In the genomic region with DNA sequence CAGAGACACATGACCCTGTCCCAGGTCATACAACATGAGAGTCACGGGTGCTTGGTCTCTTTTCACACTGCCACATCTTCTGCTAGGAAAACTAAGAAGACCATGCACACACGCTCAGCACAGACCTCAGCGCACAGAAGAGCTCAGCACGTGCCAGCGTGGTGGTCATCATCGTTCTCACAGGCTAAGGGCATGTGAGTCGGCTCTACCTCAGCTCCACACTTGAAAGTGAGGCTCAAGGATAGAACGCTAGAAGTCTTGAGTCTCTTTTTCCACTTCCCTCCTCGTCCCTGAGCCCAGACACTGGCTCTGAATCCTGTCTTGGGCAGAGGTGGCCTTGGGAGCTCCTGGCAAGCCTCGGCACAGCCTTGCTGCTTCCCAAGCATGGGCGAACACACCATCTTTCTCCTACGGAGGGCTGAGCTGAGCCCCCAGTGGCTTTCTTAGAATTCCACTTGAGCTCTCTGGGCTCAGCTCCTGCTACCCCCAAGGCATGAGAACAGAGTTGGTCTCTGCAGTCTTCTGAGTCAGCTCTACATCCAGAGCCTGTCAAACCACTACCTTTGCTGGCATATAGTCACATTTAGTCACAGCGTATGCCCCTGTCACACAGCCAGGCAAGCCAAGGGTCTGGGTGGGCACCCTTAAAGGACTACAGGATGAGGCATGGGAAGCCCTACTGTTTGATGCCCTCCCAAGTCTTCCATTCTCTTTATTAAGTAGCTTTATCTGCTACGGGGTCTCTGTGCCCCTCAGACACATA, we compare ENCODE assay signal across 25 mouse cellular contexts. TPM values are rescaled to one million over a fixed set of nuclear protein-coding genes. Genes with fewer than 3 reads are reported as not detected.
DNase-seq lines count a peak whose midpoint lies in the region; ATAC-seq lines count a peak whose summit lies in the region.
"Had no signal": no experiment of that assay in that cellular context is flagged by ENCODE, and none has a peak within 500 bp of the region (broad histone marks: within the 10 kb centered on the region; RNA-seq: fewer than 3 reads in every experiment).

No protein-coding gene starts in this region.

- H3K4me1 ChIP-seq in embryonic facial prominence, embryonic 14.5 days (ENCODE audit: control insufficient read depth, insufficient read depth, low read length) = peaks cover 2% of the 10 kb centered on the region; the same call in 1 of the 2 replicates
- no peaks in the 10 kb centered on the region for H3K4me1 ChIP-seq in midbrain, embryonic 15.5 days
- H3K4me1 ChIP-seq: heart, embryonic 10.5 days; neural tube, embryonic 12.5 days had no signal

- H3K36me3 ChIP-seq in embryonic facial prominence, embryonic 14.5 days (ENCODE audit: control insufficient read depth, insufficient read depth, low read length) = no peaks in the 10 kb centered on the region
- H3K36me3 ChIP-seq in midbrain, embryonic 15.5 days (replicated peaks) = no peaks in the 10 kb centered on the region
- H3K36me3 ChIP-seq: G1E; heart, embryonic 10.5 days; heart, embryonic 15.5 days; neural tube, embryonic 12.5 days had no signal

- ATAC-seq in cerebellum, adult (ENCODE audit: insufficient number of reproducible peaks, low FRiP score, low TSS enrichment) = no peak
- ATAC-seq in embryonic facial prominence, embryonic 14.5 days (ENCODE audit: low read depth) = no peak
- ATAC-seq in midbrain, embryonic 15.5 days (replicated peaks) = no peak
- ATAC-seq: forebrain, embryonic 14.5 days; intestine, embryonic 16.5 days had no signal

- no peak overlapping the region for H3K9ac ChIP-seq in embryonic facial prominence, embryonic 14.5 days (ENCODE audit: low read depth, low read length)
- no peak overlapping the region for H3K9ac ChIP-seq in midbrain, embryonic 15.5 days
- H3K9ac ChIP-seq: heart, embryonic 15.5 days; neural tube, embryonic 12.5 days had no signal

- no peaks in the 10 kb centered on the region for H3K9me3 ChIP-seq in embryonic facial prominence, embryonic 14.5 days (ENCODE audit: control insufficient read depth, low read length)
- no peaks in the 10 kb centered on the region for H3K9me3 ChIP-seq in midbrain, embryonic 15.5 days
- H3K9me3 ChIP-seq: G1E; heart, embryonic 10.5 days; heart, embryonic 15.5 days; neural tube, embryonic 12.5 days had no signal

- H3K4me2 ChIP-seq in embryonic facial prominence, embryonic 14.5 days (ENCODE audit: low read depth, low read length) = peak overlapping the region; percentile 16; the same call in 1 of the 2 replicates
- H3K4me2 ChIP-seq in midbrain, embryonic 15.5 days = no peak overlapping the region
- H3K4me2 ChIP-seq: heart, embryonic 15.5 days; liver, embryonic 11.5 days; midbrain, embryonic 11.5 days; neural tube, embryonic 12.5 days had no signal

- WGBS in embryonic facial prominence, embryonic 14.5 days = 82% methylated on average over 14 of the region's 14 CpGs
- WGBS in midbrain, embryonic 15.5 days = 91% methylated on average over 14 of the region's 14 CpGs

- peak; percentile 6 for DNase-seq in adrenal gland, adult 2 months
- DNase-seq in adrenal gland, adult 8-10 months = no peak
- peak; percentile 73 for DNase-seq in cerebellum, adult 9-11 months
- DNase-seq in brain, adult 2 months (ENCODE audit: low read depth, low spot score) = peak; percentile 54
- DNase-seq in embryonic facial prominence, embryonic 14.5 days (ENCODE audit: low spot score) = no peak
- DNase-seq in layer of hippocampus, adult 9-10 months (ENCODE audit: low spot score) = no peak
- DNase-seq: gastrocnemius, postnatal 25 days; heart, adult 11 months; kidney, adult 8-10 months; layer of hippocampus, postnatal 36 days; lung, postnatal 36 days had no signal

- H3K4me3 ChIP-seq in embryonic facial prominence, embryonic 14.5 days (ENCODE audit: low read depth, low read length) = no peak overlapping the region
- no peak overlapping the region for H3K4me3 ChIP-seq in midbrain, embryonic 15.5 days
- H3K4me3 ChIP-seq: heart, embryonic 10.5 days; heart, embryonic 15.5 days; myocyte; neural tube, embryonic 12.5 days had no signal

- H3K27ac ChIP-seq in embryonic facial prominence, embryonic 14.5 days (replicated peaks; ENCODE audit: low read depth, low read length) = no peak overlapping the region
- H3K27ac ChIP-seq in midbrain, embryonic 15.5 days = no peak overlapping the region
- H3K27ac ChIP-seq: heart, embryonic 10.5 days; heart, embryonic 15.5 days; kidney, postnatal 0 days; neural tube, embryonic 12.5 days had no signal

- H3K27me3 ChIP-seq in embryonic facial prominence, embryonic 14.5 days (replicated peaks; ENCODE audit: control insufficient read depth, insufficient read depth, low read length) = no peaks in the 10 kb centered on the region
- H3K27me3 ChIP-seq in midbrain, embryonic 15.5 days (replicated peaks) = no peaks in the 10 kb centered on the region
- H3K27me3 ChIP-seq: heart, embryonic 15.5 days; neural tube, embryonic 12.5 days had no signal

RNA-seq across cellular contexts. Expression of a gene that starts 0.9 kb away (rescaled TPM):
- total RNA-seq in adrenal gland, adult 2 months (2021) = under 1 TPM; 0.10 to 0.14 TPM
- 0.01 TPM in 1 of 2 replicates, not detected in the other for polyA plus RNA-seq in adrenal gland, adult 2 months (2012; rRNA removed)
- under 1 TPM; 0.03 to 0.08 (median 0.06) TPM for total RNA-seq in adrenal gland, adult 8-10 months (2022)
- 1.2 and 1.5 TPM in 2 replicates for polyA plus RNA-seq in embryonic facial prominence, embryonic 14.5 days (2014; fragmentation: Nextera tagmentation; extraction: Ambion mirVana)
- 0.09 and 0.12 TPM in 2 replicates for polyA plus RNA-seq in midbrain, embryonic 15.5 days (2015; fragmentation: Nextera tagmentation; extraction: Ambion mirVana)
- total RNA-seq: megakaryocyte, adult 5-6 weeks had no signal
- polyA plus RNA-seq: G1E; liver, embryonic 11.5 days; liver, embryonic 16.5 days had no signal

Comparison
In these comparisons a context has a peak if more than half of its experiments do, and no peak if none do; other contexts are left out.
1. DNase-seq: peak in adrenal gland, adult 2 months (single experiment), cerebellum, adult 9-11 months (single experiment) and brain, adult 2 months (single experiment); none in adrenal gland, adult 8-10 months (single experiment), embryonic facial prominence, embryonic 14.5 days (single experiment) and layer of hippocampus, adult 9-10 months (single experiment).